Mouse (Mus musculus): ENCODE measurements around the gene Il12rb2. TPM values are rescaled to one million over a fixed set of nuclear protein-coding genes. Genes with fewer than 3 reads are reported as not detected.
A peak's percentile ranks its signal among the peaks of the same experiment; 100 is the strongest.

The Il12rb2 gene
- polyA plus RNA-seq, 1 experiment from 2014 or later, result 0.18 TPM

DNA sequence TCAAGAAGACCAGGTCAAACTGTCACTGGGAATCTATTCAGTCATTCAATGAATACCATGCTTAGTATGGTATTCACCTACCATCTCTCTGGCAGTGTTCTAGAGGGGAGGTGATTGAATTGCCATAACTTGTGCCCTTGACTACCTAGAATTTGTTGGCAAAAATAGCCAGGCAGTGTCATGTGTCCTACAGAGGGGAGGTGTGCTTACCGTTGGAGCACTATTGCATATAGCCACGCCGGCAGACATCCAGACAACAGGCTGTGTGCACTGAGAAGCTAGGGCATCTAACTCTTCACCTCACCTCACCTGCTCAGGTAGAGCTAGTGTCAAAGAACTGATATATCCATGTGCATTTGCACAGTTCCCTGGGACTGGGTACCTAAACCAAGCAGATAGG lies 74.8 kb downstream of the Il12rb2 start:
- no peaks in the 10 kb centered on the region for H3K27me3 ChIP-seq (ENCODE audit: control insufficient read depth, insufficient read depth, low read depth, low read length)
- no peak overlapping the region for H3K4me2 ChIP-seq (ENCODE audit: low read depth, low read length)
- H3K9ac ChIP-seq (ENCODE audit: low read length), result no peak overlapping the region
- WGBS, result 77% methylated on average over 3 of the region's 3 CpGs
- no peak overlapping the region for H3K27ac ChIP-seq (ENCODE audit: low read length)
- no peaks in the 10 kb centered on the region for H3K36me3 ChIP-seq (ENCODE audit: control insufficient read depth, insufficient read depth, low read length)
- H3K4me1 ChIP-seq (replicated peaks; ENCODE audit: control insufficient read depth, insufficient read depth, low read length), result peaks cover 8% of the 10 kb centered on the region; the same call in 1 of the 2 replicates
- no peaks in the 10 kb centered on the region for H3K9me3 ChIP-seq (ENCODE audit: control insufficient read depth, low read length)
- ATAC-seq (ENCODE audit: low read depth), result no peak
- H3K4me3 ChIP-seq (ENCODE audit: low read length), result no peak overlapping the region

DNA sequence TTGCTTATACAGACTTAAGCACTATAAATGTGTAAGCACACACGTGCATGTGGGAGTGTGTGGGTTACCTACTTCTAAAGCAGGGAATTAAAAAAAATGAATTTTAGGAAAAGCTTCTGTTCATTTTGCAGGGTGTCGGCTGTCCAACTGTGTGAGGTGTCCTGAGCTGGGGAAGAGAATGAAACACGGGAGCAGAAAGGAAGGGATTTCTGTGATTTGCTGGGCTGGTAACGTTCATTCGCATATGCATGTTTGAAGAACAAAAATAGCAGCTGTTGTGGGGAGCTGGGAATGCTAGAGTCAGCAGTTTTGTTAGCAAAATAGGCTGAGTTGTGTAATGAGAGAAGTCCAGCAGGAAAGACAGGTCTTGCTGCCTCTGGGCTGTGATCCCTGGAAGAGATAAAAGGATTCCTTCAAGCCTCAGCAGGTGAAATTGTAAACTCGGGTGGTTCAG lies 75.3 kb downstream of the Il12rb2 start:
- H3K27me3 ChIP-seq (ENCODE audit: control insufficient read depth, insufficient read depth, low read depth, low read length), result no peaks in the 10 kb centered on the region
- no peak overlapping the region for H3K4me3 ChIP-seq (ENCODE audit: low read length)
- H3K9ac ChIP-seq (ENCODE audit: low read length), result no peak overlapping the region
- H3K9me3 ChIP-seq (ENCODE audit: control insufficient read depth, low read length), result no peaks in the 10 kb centered on the region
- WGBS, result 33% methylated on average over 6 of the region's 6 CpGs
- no peak overlapping the region for H3K4me2 ChIP-seq (ENCODE audit: low read depth, low read length)
- H3K4me1 ChIP-seq (replicated peaks; ENCODE audit: control insufficient read depth, insufficient read depth, low read length), result peaks cover 8% of the 10 kb centered on the region; the same call in 1 of the 2 replicates
- H3K36me3 ChIP-seq (ENCODE audit: control insufficient read depth, insufficient read depth, low read length), result no peaks in the 10 kb centered on the region
- H3K27ac ChIP-seq (ENCODE audit: low read length), result no peak overlapping the region
- ATAC-seq (ENCODE audit: low read depth), result peak; percentile 49; the same call in 1 of the 2 replicates

DNA sequence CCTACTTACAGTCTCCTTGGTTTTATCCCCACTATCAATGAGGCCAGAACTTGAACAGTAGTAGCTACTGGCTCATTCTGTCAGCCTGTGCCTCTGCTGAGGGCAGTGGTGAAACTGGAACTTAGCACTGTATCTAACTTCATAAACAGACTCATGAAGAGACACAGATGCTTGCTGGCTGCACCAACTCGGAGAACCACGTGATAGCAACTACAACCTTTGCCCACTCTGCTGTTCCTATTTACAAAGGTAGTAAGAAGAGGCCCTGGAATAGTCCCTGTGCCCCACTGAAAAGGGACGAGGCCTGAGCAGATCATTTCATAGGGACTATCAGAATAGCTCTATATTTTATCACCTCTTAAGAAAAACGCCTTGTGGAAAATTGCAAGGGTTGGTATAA lies 75.7 kb downstream of the Il12rb2 start:
- H3K27ac ChIP-seq (ENCODE audit: low read length), result no peak overlapping the region

DNA sequence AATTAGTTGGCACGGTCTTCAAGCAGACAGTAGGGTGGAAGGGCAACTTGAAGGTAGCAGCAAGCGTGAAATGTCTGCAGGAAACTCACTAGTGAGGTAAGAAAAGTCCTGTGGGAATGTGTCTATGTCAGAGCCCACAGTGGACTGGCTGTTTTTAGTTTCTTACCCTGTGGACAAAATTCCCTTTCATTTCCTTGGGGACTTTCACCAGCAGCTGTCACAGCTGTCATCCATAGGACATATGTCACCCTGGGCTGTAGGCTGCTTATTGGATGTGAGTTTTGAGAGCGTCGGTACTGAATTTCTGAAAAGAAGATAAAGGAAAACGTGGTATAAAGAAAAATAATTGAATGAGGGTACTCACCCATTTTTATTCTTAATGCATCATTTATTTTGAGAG lies 77.2 kb downstream of the Il12rb2 start:
- no peak overlapping the region for H3K9ac ChIP-seq (ENCODE audit: low read length)
- H3K4me3 ChIP-seq (ENCODE audit: low read length), result no peak overlapping the region
- no peak overlapping the region for H3K4me2 ChIP-seq (ENCODE audit: low read depth, low read length)
- no peaks in the 10 kb centered on the region for H3K9me3 ChIP-seq (ENCODE audit: control insufficient read depth, low read length)
- no peak for ATAC-seq (ENCODE audit: low read depth)
- no peaks in the 10 kb centered on the region for H3K27me3 ChIP-seq (ENCODE audit: control insufficient read depth, insufficient read depth, low read depth, low read length)
- no peaks in the 10 kb centered on the region for H3K36me3 ChIP-seq (ENCODE audit: control insufficient read depth, insufficient read depth, low read length)
- no peak overlapping the region for H3K27ac ChIP-seq (ENCODE audit: low read length)
- WGBS, result 73% methylated on average over 5 of the region's 5 CpGs
- peaks cover 8% of the 10 kb centered on the region; the same call in 1 of the 2 replicates for H3K4me1 ChIP-seq (replicated peaks; ENCODE audit: control insufficient read depth, insufficient read depth, low read length)

More for the DNA sequence above, 75.7 kb downstream of the Il12rb2 start:
- 46% methylated on average over 4 of the region's 4 CpGs for WGBS
- H3K9ac ChIP-seq (ENCODE audit: low read length), result no peak overlapping the region
- no peak overlapping the region for H3K4me2 ChIP-seq (ENCODE audit: low read depth, low read length)
- peaks cover 8% of the 10 kb centered on the region; the same call in 1 of the 2 replicates for H3K4me1 ChIP-seq (replicated peaks; ENCODE audit: control insufficient read depth, insufficient read depth, low read length)
- no peaks in the 10 kb centered on the region for H3K36me3 ChIP-seq (ENCODE audit: control insufficient read depth, insufficient read depth, low read length)
- H3K9me3 ChIP-seq (ENCODE audit: control insufficient read depth, low read length), result no peaks in the 10 kb centered on the region
- no peak overlapping the region for H3K4me3 ChIP-seq (ENCODE audit: low read length)
- no peaks in the 10 kb centered on the region for H3K27me3 ChIP-seq (ENCODE audit: control insufficient read depth, insufficient read depth, low read depth, low read length)
- no peak for ATAC-seq (ENCODE audit: low read depth)

DNA sequence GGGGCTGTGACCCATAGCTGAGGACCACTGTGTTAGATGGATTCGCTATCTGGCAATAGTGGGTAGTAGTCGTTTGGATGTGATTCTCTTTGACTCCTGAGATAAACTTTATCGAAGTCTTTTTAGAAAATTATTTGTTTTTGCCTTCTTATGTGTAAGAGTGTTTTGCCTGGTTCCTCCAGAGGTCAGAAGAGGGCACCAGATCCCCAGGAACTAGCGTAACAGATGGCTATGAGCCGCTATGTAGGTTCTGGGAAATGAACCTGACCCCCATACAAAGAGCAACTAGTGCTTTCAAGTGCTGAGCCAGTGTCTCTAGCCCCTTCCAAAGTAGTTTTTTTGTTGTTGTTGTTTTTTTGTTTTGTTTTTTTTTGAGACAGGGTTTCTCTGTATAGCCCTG lies 79.9 kb downstream of the Il12rb2 start:
- Histone ChIP-seq H3K9me3 (ENCODE audit: control insufficient read depth, low read length) (no peaks in the 10 kb centered on the region), H3K4me3 (ENCODE audit: low read length) (no peak overlapping the region), H3K27me3 (ENCODE audit: control insufficient read depth, insufficient read depth, low read depth, low read length) (no peaks in the 10 kb centered on the region), H3K4me2 (ENCODE audit: low read depth, low read length) (no peak overlapping the region), H3K4me1 (replicated peaks; ENCODE audit: control insufficient read depth, insufficient read depth, low read length) (peaks cover 8% of the 10 kb centered on the region; the same call in 1 of the 2 replicates), H3K36me3 (ENCODE audit: control insufficient read depth, insufficient read depth, low read length) (no peaks in the 10 kb centered on the region), H3K27ac (ENCODE audit: low read length) (no peak overlapping the region), H3K9ac (ENCODE audit: low read length) (no peak overlapping the region)
- ATAC-seq (ENCODE audit: low read depth), result no peak
- WGBS, result 50% methylated on average over 5 of the region's 5 CpGs

DNA sequence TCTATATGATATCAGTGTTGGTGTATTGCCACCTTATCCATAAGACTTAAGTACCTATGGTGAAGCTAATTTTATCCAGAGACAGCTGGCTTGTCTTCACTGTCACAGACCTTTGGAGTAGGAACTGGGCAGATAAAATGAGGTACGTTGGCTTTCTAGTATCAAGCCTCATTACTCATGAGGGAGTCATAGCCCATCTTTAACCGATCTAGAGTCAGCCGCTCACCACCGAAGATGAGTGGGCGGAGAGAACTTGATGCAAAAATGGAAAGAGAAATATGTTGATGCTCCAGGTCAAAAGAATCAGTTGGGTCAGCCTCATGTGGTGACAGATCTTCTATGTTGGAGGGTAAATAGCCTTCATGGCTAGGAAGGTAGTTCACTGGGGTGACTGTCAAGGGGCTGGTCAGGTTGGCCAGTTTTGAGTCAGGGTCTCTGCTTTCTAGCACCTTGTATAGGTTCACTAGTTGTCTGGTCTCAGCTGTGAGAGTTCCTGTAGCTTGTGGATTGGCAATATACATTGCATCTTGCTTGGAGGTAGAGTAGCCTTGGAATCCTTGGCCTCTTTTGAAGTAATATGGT lies 83.9 kb downstream of the Il12rb2 start:
- no peaks in the 10 kb centered on the region for H3K4me1 ChIP-seq (replicated peaks; ENCODE audit: control insufficient read depth, insufficient read depth, low read length)

DNA sequence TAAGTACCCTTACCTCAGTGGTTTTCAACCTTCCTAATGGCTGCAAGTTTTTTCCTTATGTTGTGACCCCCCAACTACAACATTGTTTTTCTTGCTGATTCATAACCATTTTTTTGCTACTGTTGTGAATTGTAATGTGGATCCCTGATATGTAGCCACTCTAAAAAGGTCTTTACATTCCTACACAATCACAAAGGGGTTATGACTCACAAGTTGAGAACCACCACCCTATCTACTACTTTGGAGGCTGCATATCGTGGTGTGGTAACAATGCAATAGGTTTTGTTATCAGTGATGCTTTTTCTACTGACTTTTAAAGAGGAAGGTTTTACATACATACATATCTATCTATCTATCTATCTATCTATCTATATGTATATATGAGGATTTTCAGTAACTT lies 93.1 kb downstream of the Il12rb2 start:
- WGBS, result 85% methylated on average over 1 of the region's 1 CpGs
- Histone ChIP-seq H3K4me1 (replicated peaks; ENCODE audit: control insufficient read depth, insufficient read depth, low read length) (no peaks in the 10 kb centered on the region), H3K27me3 (ENCODE audit: control insufficient read depth, insufficient read depth, low read depth, low read length) (no peaks in the 10 kb centered on the region), H3K27ac (ENCODE audit: low read length) (no peak overlapping the region), H3K9ac (ENCODE audit: low read length) (no peak overlapping the region), H3K9me3 (ENCODE audit: control insufficient read depth, low read length) (no peaks in the 10 kb centered on the region), H3K4me3 (ENCODE audit: low read length) (no peak overlapping the region), H3K36me3 (ENCODE audit: control insufficient read depth, insufficient read depth, low read length) (peaks cover 34% of the 10 kb centered on the region), H3K4me2 (ENCODE audit: low read depth, low read length) (no peak overlapping the region)
- ATAC-seq (ENCODE audit: low read depth), result no peak

More for the DNA sequence above, 83.9 kb downstream of the Il12rb2 start:
- 77% methylated on average over 5 of the region's 5 CpGs for WGBS
- H3K36me3 ChIP-seq (ENCODE audit: control insufficient read depth, insufficient read depth, low read length), result peaks cover 8% of the 10 kb centered on the region
- H3K9ac ChIP-seq (ENCODE audit: low read length), result no peak overlapping the region
- H3K9me3 ChIP-seq (ENCODE audit: control insufficient read depth, low read length), result no peaks in the 10 kb centered on the region
- H3K27ac ChIP-seq (ENCODE audit: low read length), result no peak overlapping the region
- H3K27me3 ChIP-seq (ENCODE audit: control insufficient read depth, insufficient read depth, low read depth, low read length), result no peaks in the 10 kb centered on the region
- H3K4me3 ChIP-seq (ENCODE audit: low read length), result no peak overlapping the region
- ATAC-seq (ENCODE audit: low read depth), result 0 out of 2 replicates have a peak, but pooled peaks have one; percentile 28
- H3K4me2 ChIP-seq (ENCODE audit: low read depth, low read length), result no peak overlapping the region

GRCm38 (mm10) chr6:67281614-67282197 lies 94.3 kb downstream of the Il12rb2 start:
- Histone ChIP-seq H3K36me3 (ENCODE audit: control insufficient read depth, insufficient read depth, low read length) (peaks cover 43% of the 10 kb centered on the region), H3K27me3 (ENCODE audit: control insufficient read depth, insufficient read depth, low read depth, low read length) (no peaks in the 10 kb centered on the region)
- 81% methylated on average over 9 of the region's 9 CpGs for WGBS

GRCm38 (mm10) chr6:67277944-67278343 lies 98.0 kb downstream of the Il12rb2 start:
- Histone ChIP-seq H3K9ac (ENCODE audit: low read length) (no peak overlapping the region), H3K9me3 (ENCODE audit: control insufficient read depth, low read length) (no peaks in the 10 kb centered on the region), H3K4me2 (ENCODE audit: low read depth, low read length) (no peak overlapping the region), H3K27me3 (ENCODE audit: control insufficient read depth, insufficient read depth, low read depth, low read length) (no peaks in the 10 kb centered on the region), H3K27ac (ENCODE audit: low read length) (no peak overlapping the region), H3K4me1 (replicated peaks; ENCODE audit: control insufficient read depth, insufficient read depth, low read length) (no peaks in the 10 kb centered on the region), H3K4me3 (ENCODE audit: low read length) (no peak overlapping the region), H3K36me3 (ENCODE audit: control insufficient read depth, insufficient read depth, low read length) (peaks cover 45% of the 10 kb centered on the region)
- no peak for ATAC-seq (ENCODE audit: low read depth)
- 83% methylated on average over 5 of the region's 5 CpGs for WGBS

More at GRCm38 (mm10) chr6:67281614-67282197, 94.3 kb downstream of the Il12rb2 start:
- Histone ChIP-seq H3K9ac (ENCODE audit: low read length) (no peak overlapping the region), H3K4me3 (ENCODE audit: low read length) (no peak overlapping the region), H3K27ac (ENCODE audit: low read length) (no peak overlapping the region), H3K4me2 (ENCODE audit: low read depth, low read length) (no peak overlapping the region), H3K9me3 (ENCODE audit: control insufficient read depth, low read length) (no peaks in the 10 kb centered on the region), H3K4me1 (replicated peaks; ENCODE audit: control insufficient read depth, insufficient read depth, low read length) (no peaks in the 10 kb centered on the region)
- ATAC-seq (ENCODE audit: low read depth), result no peak

Measured in lung, embryonic 16.5 days (tissue).